Mouse (Mus musculus) ovary, postnatal 10 days (tissue): Measurements from ENCODE around the gene Sept4.
A peak's percentile ranks its signal among the peaks of the same experiment; 100 is the strongest.

Experiments
- DNase-seq: peaks from one replicate; pipeline ENCODE4 v3.0.0; 2022; ENCODE audit warnings: low spot score

Gene Sept4

DNA sequence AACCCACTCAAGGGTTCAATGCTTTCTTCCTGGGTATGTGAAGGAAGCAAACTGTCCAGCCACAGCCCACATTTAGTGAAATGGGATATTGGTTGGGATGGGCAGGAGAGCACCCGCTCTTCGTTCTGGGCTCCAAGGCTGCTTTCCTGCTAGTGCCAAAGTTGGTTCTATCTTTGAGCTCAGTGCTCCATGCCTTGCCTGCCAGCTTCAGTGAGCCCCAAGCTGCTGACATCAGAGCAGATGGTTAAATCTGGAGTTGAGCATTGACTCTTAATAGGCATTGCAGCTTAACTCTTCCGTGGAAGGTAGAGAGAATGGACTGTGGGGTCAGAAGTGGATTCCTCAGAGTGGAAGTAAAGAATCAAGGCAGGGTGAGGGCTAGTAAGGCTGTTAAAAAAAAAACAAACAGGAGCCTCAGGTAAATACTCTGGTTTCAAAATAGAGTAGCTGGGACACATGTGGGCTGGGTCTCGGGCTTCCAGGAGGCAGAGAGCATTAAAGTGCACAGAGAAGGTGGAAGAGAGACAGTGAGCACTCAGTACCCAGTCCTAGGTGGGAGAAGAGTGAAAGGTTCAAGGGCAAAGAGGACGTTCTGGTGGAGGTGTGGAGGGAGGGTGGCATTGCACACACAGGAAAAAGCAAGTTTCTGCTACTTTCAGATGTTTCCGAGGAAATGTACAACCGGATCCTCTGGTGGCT is at the start of gene Sept4:
TSS of gene Sept4 (plus strand) at position 649 of the 699 bp plus-strand sequence.
- no peak for DNase-seq

DNA sequence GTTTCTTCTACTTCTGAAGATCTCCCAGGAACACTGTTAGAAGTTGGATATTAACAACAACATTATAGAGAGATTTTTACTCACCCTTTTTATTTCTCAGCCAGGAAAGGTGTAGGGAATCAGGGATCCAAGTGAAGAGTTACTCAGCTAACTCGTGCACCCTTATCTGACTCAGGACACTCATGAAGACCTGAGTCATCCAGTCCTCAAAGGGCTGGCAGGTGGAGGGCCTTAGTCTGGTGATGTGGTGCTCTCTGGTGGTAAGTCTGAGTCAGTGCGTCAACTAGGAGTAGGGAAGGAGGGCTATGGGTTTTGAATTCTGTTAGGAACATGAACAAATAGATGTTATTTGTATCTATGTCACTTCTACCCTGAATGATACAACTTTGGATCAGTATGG is 49.4 kb upstream of the Sept4 start:
- no peak for DNase-seq

DNA sequence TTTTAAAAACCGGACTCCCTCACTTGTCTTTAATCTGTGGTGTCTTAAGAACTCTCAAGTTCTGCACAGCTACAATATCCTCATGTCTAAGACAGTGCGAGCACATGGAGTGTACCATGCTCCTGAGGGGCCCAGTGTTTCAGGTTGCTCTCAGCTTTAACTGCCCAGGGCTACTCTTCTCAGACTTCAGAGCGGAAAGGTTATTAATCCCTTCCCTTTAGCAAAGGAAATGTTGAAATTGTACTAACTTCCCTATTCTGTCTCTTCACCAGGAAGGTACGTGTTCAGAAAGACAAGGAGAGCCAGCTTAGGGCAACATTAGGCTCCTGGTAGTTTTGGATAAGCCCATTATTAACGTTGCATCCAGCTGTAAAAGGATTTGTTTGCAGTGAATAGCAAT is 45.2 kb upstream of the Sept4 start:
- DNase-seq: no peak

DNA sequence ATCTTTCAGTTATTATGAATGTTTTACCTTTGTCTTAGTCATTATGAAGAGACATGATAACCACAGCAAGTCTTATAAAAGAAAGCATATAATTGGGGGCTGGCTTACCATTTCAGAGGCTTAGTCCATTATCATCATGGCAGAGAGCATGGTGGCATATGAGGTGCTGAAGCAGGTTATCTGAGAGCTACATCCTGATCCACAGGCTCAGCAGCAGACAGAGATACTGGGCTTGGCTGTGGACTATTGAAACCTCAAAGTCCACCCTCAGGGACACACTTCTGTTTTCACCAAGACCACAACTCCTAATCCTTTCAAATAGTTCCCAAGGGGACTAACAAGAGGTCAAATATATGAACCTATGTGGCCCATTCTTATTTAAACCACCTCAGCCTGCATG is 44.7 kb upstream of the Sept4 start:
- no peak for DNase-seq

DNA sequence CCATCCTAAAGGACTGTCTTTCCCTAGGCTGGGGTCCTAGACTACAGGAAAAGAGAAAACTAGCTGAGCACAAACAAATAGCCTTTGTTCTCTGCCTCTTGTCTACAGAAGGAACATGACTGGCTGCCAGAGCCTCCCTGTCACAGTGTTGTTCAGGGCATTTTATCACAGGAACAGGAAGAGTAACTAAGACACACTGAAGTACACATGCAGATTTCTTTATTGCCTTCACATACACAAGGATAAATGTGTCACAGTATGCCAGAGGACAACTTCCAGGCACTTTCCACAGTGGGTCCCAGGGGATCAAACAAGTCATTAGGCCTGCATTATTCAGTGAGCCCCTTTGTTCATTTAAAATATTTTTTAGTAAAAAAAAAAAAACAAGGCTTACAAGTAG is 43.9 kb upstream of the Sept4 start:
- DNase-seq: no peak

GRCm38 (mm10) chr11:87527364-87527763 is 41.3 kb upstream of the Sept4 start:
- DNase-seq: no peak

- DNase-seq: no peak
Measured at GRCm38 (mm10) chr11:87527990-87528389, 40.7 kb upstream of the Sept4 start.

DNA sequence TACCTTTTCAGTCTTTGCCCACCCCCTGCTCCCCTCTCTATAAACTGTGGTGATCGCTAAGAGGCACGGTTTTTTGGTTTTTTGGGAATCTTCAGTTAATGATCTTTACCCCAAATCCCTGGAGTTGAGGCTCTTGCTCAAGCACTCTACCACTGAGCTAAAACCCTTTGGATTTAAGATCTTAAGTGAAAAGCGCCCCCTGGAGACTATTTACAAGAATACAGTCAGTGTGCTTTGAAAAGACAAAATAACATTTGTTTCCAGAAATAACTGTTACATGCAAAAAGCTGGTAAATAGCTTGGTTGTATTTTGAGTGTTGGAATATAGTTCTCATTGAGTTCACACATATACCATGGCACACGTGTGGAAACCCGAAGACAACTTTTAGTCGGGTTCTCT is 37.0 kb upstream of the Sept4 start:
- DNase-seq: no peak

DNA sequence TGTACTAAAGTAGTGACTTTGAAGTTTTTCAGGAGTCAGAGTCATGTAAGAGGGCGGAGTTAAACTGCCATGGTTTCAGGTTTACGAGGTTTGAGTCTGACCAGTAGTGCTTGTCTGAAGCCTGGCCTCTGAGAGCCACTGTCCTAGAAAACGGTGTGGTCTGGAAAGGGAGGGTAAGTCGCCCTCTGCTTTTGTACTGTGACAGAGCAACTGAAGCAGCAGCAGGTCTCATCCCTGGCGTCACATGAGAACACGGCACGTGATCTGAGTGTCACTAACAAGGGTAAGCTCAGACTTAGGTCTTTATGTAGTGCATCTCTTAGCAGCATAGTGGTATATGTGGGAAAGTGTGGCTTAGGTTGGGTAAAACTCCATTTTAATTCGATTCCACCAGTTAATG is 26.4 kb upstream of the Sept4 start:
- no peak for DNase-seq

DNA sequence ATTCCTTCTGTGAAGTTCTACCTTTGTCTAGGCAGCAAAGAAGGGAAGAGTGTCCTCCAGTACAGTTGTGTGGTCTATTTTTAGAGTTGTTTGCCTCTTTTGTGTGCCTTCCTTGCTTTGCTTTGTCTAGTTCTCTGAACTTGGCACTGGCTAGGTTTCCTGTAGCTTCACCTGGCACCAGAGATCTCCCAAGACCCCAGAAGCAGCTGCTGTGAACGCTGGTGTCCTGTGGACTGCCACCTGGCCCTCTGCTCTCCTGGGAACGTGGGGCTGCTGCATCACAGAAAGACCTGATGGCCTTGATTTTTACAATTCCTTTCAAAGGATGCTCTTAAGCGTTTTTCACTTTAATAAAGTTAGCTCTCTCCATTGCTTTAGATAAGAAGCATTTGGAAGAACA is 25.8 kb upstream of the Sept4 start:
- DNase-seq: no peak

DNA sequence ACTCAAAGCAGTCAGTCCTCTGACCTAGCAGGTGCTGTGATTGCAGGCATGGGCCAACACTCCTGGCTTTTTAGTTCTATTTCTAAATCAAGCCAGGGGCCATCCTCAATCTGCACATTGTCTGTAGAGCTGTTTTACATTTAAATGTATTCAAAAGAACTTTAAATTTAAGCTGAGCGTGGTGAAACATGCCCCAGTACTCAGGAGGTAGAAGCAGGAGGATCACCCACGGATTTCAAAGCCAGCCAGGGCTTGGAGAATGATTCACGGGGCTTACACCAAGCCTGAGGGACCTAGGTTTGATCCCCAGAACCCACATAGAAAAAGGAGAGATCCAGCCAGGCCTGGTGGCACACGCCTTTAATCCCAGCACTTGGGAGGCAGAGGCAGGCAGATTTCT is 15.4 kb upstream of the Sept4 start:
- DNase-seq: no peak

GRCm38 (mm10) chr11:87554386-87554785 is 14.3 kb upstream of the Sept4 start:
- DNase-seq: no peak

DNA sequence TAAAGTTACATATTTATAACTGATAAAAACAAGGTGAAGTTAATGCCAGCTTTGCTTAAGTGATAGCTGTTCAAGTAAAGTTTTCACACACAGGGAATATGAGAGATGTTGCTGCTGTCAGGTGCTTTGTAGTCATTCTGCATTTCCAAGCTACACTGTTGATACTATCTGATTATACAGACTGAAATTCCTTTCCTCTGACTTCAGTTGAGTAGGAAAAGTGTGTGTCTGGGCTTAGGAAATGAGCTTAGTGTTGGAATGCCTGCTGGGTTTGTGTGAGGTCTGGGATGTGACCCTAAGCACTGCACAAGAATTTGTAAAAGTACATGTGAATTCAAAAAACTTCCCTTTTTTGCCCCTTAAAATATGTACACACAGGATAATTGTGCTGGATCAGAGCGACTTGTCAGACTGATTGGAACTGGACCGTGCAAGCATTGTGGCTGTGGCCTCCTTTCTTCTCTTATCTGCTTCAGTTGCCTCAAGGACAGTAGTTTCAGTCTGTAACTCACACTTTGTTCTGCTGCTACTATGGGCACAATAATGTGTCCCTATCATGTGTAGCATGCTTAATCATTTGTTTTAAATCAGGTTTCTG is 13.5 kb upstream of the Sept4 start:
- no peak for DNase-seq

DNA sequence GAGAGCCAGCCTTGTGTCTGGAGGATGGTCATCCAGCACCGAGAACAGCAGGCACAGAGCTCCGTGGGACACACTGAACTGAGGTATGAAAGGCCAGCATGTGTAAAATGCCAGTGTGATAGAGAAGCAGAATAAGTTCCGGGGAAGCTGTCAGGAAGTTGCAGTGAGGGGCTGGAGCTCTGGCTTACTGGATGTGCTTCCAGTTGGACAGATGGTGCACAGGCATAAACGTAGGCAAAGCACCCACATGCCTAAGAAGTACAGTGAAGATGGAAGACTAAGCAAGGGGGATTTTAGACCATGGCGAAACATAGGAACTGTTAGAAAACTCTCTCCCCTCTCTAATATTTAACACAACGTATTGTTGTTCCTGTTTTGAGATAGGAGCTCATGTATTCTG is 7.5 kb upstream of the Sept4 start:
- DNase-seq: no peak

DNA sequence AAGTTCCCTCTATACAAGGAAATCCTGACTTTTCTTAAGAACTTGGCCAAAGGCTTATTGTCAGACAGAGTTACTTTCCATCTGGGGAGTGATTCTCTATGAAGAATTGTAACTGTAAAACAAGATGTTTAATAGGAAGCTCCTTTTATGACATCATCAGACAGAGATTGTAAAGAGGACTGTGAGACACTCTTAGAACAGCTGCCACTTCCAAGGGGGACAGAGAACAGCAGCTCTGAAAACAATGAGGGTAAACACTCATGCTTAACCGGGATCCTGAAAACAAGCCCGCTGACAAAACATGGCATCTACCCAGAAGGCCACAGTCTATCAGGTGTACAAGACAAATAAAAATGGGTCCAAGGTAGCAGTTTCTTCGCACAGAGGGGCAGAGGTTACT is 2.2 kb upstream of the Sept4 start, which contains the start of gene Gm11492:
TSS of gene Gm11492 (plus strand) at position 153 of the 400 bp plus-strand sequence.
- no peak for DNase-seq

DNA sequence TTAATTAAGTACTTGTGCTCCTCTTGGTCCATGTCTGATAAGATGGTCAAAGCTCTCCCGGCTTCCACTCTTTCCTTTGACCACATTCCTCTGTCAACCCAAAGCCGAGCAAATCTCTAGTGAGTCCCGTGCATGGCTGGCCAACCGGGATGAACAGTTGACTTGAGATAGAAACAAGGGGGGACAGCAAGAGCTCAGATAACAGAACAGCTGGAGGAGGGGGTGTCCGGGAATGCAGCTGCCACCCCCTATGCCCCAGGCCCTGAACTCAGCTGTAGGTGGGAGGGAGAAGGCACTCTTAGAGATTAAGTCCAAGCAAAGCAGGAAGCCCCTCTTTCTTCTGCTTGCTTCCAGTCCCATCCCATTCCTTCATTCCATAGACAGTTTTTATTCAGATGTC is 2.0 kb downstream of the Sept4 start:
- no peak for DNase-seq

- no peak for DNase-seq
Measured at GRCm38 (mm10) chr11:87571361-87571950, 2.8 kb downstream of the Sept4 start.

DNA sequence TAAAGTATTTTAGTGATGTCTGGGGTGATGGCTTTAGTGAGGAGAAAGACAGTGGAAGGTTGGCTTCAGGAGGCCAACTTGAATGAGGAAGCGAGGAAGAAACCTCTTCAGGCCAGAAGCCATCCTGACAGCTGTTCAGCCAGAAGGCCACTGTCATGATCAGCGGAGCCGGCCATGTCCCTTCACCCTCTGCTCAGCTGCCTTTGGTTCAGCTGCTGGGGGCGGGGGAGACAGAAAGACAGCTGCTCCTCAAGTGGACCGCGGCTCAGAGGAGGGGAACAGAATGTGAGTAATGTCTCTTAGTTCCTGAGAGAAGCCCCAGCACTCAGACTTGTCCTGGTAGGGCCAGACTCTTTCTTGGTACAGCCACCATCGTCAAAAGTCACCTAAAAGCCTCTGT is 5.0 kb downstream of the Sept4 start:
- no peak for DNase-seq

DNA sequence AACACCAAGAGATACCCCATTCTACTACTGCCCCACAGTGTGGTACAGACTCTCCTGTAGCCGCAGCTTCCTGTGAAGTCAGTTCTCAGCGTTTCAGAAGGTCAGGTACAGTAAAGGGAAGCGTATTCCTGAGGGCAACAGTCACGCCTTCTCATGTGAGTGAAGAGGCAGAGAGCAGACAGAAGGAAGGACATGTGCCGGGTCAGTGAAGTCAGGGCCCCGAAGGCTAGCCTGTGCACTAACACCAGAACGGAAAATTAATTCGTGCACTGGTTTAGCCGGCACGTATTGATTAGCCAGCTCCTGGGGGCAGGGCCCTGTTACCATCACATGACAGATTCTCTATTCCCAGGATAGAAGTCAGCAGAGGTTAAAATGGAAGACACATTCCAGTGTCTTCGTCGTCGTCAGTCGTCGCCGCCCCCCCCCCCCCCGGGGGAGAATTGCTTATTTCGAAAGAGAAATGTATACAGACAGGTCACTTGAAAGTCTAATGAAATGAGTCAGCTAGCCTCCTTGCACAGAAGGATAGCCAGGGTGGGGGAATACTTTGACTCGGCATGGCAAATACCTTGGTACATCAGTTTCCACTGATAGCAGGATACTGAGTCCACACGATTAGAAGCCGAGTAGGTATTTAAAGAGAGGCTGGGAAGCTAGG is 5.9 kb downstream of the Sept4 start:
- DNase-seq: no peak

DNA sequence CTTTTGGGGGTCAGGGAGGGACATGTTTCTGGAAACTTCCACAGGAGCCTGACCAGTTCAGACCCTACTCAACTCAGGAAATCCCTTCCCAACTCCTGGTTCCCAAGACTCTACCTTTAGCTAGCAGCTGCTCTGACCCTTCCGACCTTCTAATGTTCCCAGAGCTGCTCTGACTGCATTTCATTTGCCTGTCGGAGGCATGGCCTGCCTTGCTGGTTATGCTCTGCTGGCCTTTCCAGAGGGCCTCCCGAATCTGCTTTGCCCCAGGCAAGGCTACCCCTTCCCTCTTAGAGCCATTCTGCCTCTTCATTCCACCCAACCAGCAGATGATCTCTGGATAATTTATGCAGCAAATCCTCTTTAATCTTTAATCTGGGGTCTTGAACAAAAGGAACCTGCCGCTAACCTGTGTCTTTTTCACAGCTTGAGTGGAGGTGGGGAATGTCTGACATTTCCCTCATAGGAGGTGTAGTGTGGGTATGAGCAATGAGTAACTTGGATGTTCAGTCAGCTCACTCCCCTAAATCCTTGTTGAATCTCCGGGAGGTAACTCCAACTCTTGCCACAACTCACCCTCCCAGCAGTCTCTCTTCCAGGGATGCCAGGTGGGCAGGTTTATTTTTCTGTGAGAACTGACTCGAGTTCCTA is 9.0 kb downstream of the Sept4 start:
- DNase-seq: no peak

DNA sequence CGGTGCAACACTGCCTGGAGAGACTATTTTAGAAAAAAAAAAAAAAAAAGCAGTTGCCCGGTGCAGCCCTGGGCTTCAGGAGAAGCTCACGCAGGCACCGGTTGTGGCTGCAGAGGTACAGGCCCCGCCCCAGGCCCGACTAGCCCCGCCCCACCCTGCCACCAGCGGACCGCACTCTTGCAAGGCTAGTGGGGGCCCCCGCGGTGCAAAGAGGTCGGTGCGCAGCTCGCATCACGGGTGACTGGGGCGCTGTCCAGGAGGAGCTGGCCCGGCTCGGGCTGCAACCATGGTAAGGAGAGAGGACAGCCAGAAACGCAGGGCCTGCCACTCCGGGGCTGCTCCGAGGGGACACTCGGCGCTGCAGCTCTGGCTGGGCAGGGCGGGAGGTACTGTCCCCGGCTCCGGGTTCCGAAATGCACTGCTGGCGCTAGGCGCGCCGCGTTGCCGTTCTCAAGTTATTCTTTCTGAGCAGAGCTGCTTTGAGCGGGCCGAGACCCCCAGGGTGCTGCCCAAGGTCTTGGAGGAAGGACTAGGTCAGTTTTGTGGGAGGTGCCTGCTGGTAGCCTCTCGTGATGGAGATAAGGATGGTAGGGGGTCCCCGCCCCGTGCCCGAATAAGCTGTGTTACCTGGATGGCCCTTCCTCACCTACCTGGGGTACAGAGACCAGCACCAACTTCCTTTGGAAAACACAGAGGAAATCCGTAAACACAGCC is 9.7 kb downstream of the Sept4 start:
- peak; percentile 42 for DNase-seq
